Mouse (Mus musculus) heart, embryonic 14.5 days (tissue): ENCODE results near the gene Pcyox1. TPM values are rescaled to one million over a fixed set of nuclear protein-coding genes. Genes with fewer than 3 reads are reported as not detected.

ENCODE experiments used
- ATAC-seq: fragments of 200-750 bp; cut with Nextera tagmentation; 2 replicates; pipeline ENCODE4 v1.8.0; 2017; ENCODE audit warnings: low read depth, moderate TSS enrichment; ENCODE audit not compliant: insufficient number of reproducible peaks, insufficient read depth, low FRiP score
- H3K27ac ChIP-seq, 2 experiments: fragments of 200-500 bp in 1 of 2; fragments of 300-500 bp in 1 of 2; sonication (generic) in 1 of 2; replicated peaks in 1 of 2; 2 replicates each; pipeline ENCODE4 v1.5.1; 2012 to 2014; ENCODE audit warnings: low read depth in 2 of 2, low read length in 2 of 2, control low read depth in 1 of 2, mild to moderate bottlenecking in 1 of 2, mixed read lengths in 1 of 2; ENCODE audit not compliant: control insufficient read depth in 1 of 2, insufficient read depth in 1 of 2
- H3K27me3 ChIP-seq: fragments of 300-500 bp; sonication (generic); 2 replicates; pipeline ENCODE4 v1.6.1; 2014; ENCODE audit warnings: mild to moderate bottlenecking, low read length, control low read depth; ENCODE audit not compliant: control insufficient read depth, insufficient read depth
- H3K36me3 ChIP-seq: fragments of 300-500 bp; sonication (generic); 2 replicates; pipeline ENCODE4 v1.6.1; 2014; ENCODE audit warnings: mild to moderate bottlenecking, control low read depth, low read length, mixed read lengths; ENCODE audit not compliant: control insufficient read depth, insufficient read depth
- H3K4me1 ChIP-seq, 2 experiments: fragments of 200-500 bp in 1 of 2; fragments of 300-500 bp in 1 of 2; sonication (generic) in 1 of 2; 2 replicates each; pipeline ENCODE4 v1.6.1; 2012 to 2014; ENCODE audit warnings: low read length in 2 of 2, control low read depth in 1 of 2, mixed read lengths in 1 of 2; ENCODE audit not compliant: control insufficient read depth in 2 of 2, insufficient read depth in 2 of 2
- H3K4me2 ChIP-seq: fragments of 300-500 bp; sonication (generic); 2 replicates; pipeline ENCODE4 v1.6.1; 2014; ENCODE audit warnings: mild to moderate bottlenecking, low read length
- H3K4me3 ChIP-seq, 2 experiments: fragments of 200-500 bp in 1 of 2; fragments of 300-500 bp in 1 of 2; sonication (generic) in 1 of 2; 2 replicates each; pipeline ENCODE4 v1.5.1; 2012 to 2014; ENCODE audit warnings: low read length in 2 of 2, mild to moderate bottlenecking in 2 of 2, control low read depth in 1 of 2, low read depth in 1 of 2, moderate library complexity in 1 of 2; ENCODE audit not compliant: control insufficient read depth in 1 of 2, insufficient read depth in 1 of 2
- H3K9ac ChIP-seq: fragments of 300-500 bp; sonication (generic); 2 replicates; pipeline ENCODE4 v1.6.1; 2014; ENCODE audit warnings: mild to moderate bottlenecking, low read length
- H3K9me3 ChIP-seq: fragments of 300-500 bp; sonication (generic); 2 replicates; pipeline ENCODE4 v1.6.1; 2016; ENCODE audit warnings: low read length, control low read depth; ENCODE audit not compliant: control insufficient read depth
- WGBS: fragments of 180-500 bp; shearing (Covaris S2); extraction: QIAGEN DNeasy Blood & Tissue Kit; methylation state at CpG from one replicate; pipeline ENCODE4 v1.1.7; 2014; 5-methylcytosine and 5-hydroxymethylcytosine counted together
- polyA plus RNA-seq: library from polyadenylated mRNA; unstranded; fragments of >200 nt; fragmentation: Nextera tagmentation; extraction: Ambion mirVana; gene quantifications from 2 replicates; pipeline ENCODE4 v1.2.1, GENCODE M21; 2014

Pcyox1 gene
- polyA plus RNA-seq: 59.2 and 66.6 TPM in 2 replicates

DNA sequence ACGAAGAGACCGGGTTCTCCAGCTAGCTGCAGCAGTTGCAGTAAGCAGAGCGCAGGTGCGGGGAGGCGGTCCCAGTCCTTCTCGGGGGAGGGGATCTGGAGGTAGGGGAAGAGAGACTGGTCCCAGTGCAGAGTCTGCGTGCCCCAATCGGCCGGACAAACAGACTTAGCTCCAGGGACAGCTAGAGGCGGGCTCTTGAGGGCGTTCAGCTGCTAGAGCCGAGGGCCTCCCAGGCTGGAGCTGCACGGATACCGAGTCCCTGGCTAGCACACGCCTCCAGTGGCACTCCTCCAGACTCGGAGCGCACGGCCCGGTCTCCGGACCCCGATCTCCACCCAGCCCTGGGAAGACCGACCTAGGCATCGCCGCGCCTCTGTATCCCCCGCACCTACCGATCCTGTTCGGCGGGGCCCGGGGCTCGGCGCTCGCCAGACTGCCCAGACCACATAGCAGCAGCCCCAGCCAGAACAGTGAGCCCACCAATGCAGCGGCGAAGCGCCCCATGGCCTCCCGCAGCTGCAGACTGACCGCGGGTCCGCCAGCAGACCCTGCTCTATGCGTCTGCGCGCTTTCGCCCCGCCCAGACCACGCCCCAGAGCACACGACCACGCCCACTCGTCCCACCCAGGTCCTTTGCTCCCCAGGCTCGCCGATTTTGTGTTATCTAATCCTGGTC lies at the start of gene Pcyox1:
Gene Pcyox1, minus strand, starts transcription at position 574 of the 676 bp plus-strand sequence.
- peak within 1 kb of the TSS; percentile 91 for H3K9ac ChIP-seq
- H3K36me3 ChIP-seq: peaks cover 19% of the 10 kb centered on the region
- peak within 1 kb of the TSS; percentile 84 to 94 for H3K4me3 ChIP-seq
- H3K4me2 ChIP-seq: peak within 1 kb of the TSS; percentile 79
- no peaks in the 10 kb centered on the region for H3K9me3 ChIP-seq
- ATAC-seq: peak; percentile 92
- peak within 1 kb of the TSS; percentile 43 to 89 for H3K27ac ChIP-seq
- no peaks in the 10 kb centered on the region for H3K27me3 ChIP-seq
- peaks cover 9 to 30% of the 10 kb centered on the region in 2 experiments for H3K4me1 ChIP-seq
- WGBS: under 1% methylated on average over 51 of the region's 51 CpGs

DNA sequence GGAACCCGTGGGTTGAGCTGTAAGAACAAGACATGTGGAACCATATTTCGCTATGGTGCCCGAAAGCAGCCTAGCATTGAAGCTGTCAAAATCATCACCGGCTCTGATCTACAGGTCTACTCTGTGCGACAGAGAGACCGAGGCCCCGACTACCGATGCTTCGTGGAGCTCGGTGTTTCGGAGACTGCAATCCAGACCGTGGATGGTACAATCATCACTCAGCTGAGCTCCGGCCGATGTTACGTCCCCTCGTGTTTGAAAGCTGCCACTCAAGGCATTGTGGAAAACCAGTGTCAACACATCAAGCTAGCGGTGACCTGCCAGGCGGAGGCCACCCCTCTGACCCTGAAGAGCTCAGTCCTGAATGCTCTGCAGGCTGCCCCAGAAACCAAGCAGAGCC lies 48.6 kb upstream of the Pcyox1 start:
- H3K9me3 ChIP-seq: no peaks in the 10 kb centered on the region
- H3K27ac ChIP-seq: no peak overlapping the region
- no peak overlapping the region for H3K4me3 ChIP-seq
- no peak overlapping the region for H3K9ac ChIP-seq
- H3K4me2 ChIP-seq: no peak overlapping the region
- 87% methylated on average over 18 of the region's 18 CpGs for WGBS
- H3K36me3 ChIP-seq: peaks cover 65% of the 10 kb centered on the region
- no peaks in the 10 kb centered on the region for H3K4me1 ChIP-seq
- ATAC-seq: no peak
- no peaks in the 10 kb centered on the region for H3K27me3 ChIP-seq

DNA sequence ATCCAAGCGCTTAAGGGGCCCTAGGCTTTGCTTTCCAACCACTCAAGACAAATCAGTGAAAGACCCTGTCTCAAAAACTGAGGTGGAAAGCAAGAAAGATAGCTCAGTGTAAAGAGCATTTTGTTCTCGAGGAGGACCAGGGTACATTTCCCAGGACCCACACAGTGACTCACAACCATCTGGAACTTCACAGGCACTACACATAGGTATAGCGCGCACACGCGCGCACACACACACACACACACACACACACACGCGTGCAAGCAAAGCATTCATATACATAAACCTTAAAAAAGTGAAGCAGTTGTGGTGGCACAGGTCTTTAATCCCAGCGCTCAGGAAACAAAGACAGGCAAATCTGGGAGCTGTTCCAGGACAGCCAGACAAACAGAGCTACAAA lies 44.6 kb upstream of the Pcyox1 start:
- H3K4me3 ChIP-seq: no peak overlapping the region
- no peaks in the 10 kb centered on the region for H3K9me3 ChIP-seq
- H3K9ac ChIP-seq: no peak overlapping the region
- no peak for ATAC-seq
- peaks cover 0 to 10% of the 10 kb centered on the region in 2 experiments; a peak in 1 of 4 replicates for H3K4me1 ChIP-seq
- peaks cover 37% of the 10 kb centered on the region for H3K36me3 ChIP-seq
- H3K27me3 ChIP-seq: no peaks in the 10 kb centered on the region
- no peak overlapping the region for H3K27ac ChIP-seq
- no peak overlapping the region for H3K4me2 ChIP-seq
- 96% methylated on average over 10 of the region's 10 CpGs for WGBS

GRCm38 (mm10) chr6:86439531-86439930 lies 42.6 kb upstream of the Pcyox1 start:
- ATAC-seq: no peak
- Histone ChIP-seq H3K4me2 (peak overlapping the region; percentile 79), H3K9me3 (no peaks in the 10 kb centered on the region), H3K9ac (peak overlapping the region; percentile 91), H3K4me1 (peaks cover 0 to 10% of the 10 kb centered on the region in 2 experiments; a peak in 1 of 4 replicates), H3K27ac (no peak overlapping the region), H3K36me3 (peaks cover 43% of the 10 kb centered on the region), H3K4me3 (peak overlapping the region in 1 of 2 experiments; percentile 76; a peak in 2 of 4 replicates), H3K27me3 (no peaks in the 10 kb centered on the region)
- 91% methylated on average over 1 of the region's 1 CpGs for WGBS

GRCm38 (mm10) chr6:86439119-86439496 lies 42.2 kb upstream of the Pcyox1 start:
- no peak for ATAC-seq
- WGBS: 2% methylated on average over 13 of the region's 13 CpGs
- peaks cover 0 to 10% of the 10 kb centered on the region in 2 experiments; a peak in 1 of 4 replicates for H3K4me1 ChIP-seq
- peak overlapping the region; percentile 79 for H3K4me2 ChIP-seq
- no peaks in the 10 kb centered on the region for H3K9me3 ChIP-seq
- peak overlapping the region; percentile 76 to 87 for H3K4me3 ChIP-seq
- no peaks in the 10 kb centered on the region for H3K27me3 ChIP-seq
- H3K27ac ChIP-seq: peak overlapping the region; percentile 95 to 98
- peak overlapping the region; percentile 91 for H3K9ac ChIP-seq
- H3K36me3 ChIP-seq: peaks cover 43% of the 10 kb centered on the region

- H3K9ac ChIP-seq: peak within 1 kb of the TSS; percentile 91
- peak; percentile 92 for ATAC-seq
- no peaks in the 10 kb centered on the region for H3K27me3 ChIP-seq
- H3K9me3 ChIP-seq: no peaks in the 10 kb centered on the region
- under 1% methylated on average over 59 of the region's 59 CpGs for WGBS
- peaks cover 43% of the 10 kb centered on the region for H3K36me3 ChIP-seq
- H3K4me1 ChIP-seq: peaks cover 0 to 10% of the 10 kb centered on the region in 2 experiments; a peak in 1 of 4 replicates
- H3K27ac ChIP-seq: peak within 1 kb of the TSS; percentile 95 to 98
- H3K4me2 ChIP-seq: peak within 1 kb of the TSS; percentile 79
- peak within 1 kb of the TSS; percentile 76 to 87 for H3K4me3 ChIP-seq
Observed at GRCm38 (mm10) chr6:86438272-86439118, 41.5 kb upstream of the Pcyox1 start, which contains the start of gene C87436. Gene C87436, plus strand, starts transcription at chr6:86438374.

DNA sequence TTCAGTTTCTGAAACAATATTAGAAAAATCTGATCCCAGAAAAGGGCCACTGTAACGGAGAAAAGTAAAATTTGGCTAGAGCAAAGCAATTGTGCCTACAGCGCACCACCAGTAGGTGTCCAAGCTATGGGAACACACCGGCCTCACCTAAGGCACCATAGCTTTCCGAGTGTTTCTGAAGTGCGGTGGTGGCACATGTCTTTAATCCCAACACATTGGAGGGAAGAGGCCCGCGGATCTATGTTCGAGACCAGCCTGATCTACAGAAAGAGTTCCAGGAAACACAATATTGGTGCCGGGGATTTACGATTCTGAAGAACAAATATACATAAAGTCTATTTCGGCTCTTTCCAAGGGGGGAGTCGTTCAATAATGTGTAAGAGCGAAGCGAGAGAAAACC lies 40.8 kb upstream of the Pcyox1 start:
- H3K27me3 ChIP-seq: no peaks in the 10 kb centered on the region
- ATAC-seq: peak; percentile 60; the same call in 1 of the 2 replicates
- peak overlapping the region; percentile 91 for H3K9ac ChIP-seq
- no peaks in the 10 kb centered on the region for H3K9me3 ChIP-seq
- H3K4me1 ChIP-seq: peaks cover 0 to 10% of the 10 kb centered on the region in 2 experiments; a peak in 1 of 4 replicates
- WGBS: 3% methylated on average over 14 of the region's 14 CpGs
- H3K27ac ChIP-seq: peak overlapping the region; percentile 79 to 95
- H3K36me3 ChIP-seq: peaks cover 49% of the 10 kb centered on the region
- H3K4me3 ChIP-seq: peak overlapping the region; percentile 76 to 87
- peak overlapping the region; percentile 79 for H3K4me2 ChIP-seq
